Mouse (Mus musculus): ENCODE measurements around the gene 2610528J11Rik.

The 2610528J11Rik gene

DNA sequence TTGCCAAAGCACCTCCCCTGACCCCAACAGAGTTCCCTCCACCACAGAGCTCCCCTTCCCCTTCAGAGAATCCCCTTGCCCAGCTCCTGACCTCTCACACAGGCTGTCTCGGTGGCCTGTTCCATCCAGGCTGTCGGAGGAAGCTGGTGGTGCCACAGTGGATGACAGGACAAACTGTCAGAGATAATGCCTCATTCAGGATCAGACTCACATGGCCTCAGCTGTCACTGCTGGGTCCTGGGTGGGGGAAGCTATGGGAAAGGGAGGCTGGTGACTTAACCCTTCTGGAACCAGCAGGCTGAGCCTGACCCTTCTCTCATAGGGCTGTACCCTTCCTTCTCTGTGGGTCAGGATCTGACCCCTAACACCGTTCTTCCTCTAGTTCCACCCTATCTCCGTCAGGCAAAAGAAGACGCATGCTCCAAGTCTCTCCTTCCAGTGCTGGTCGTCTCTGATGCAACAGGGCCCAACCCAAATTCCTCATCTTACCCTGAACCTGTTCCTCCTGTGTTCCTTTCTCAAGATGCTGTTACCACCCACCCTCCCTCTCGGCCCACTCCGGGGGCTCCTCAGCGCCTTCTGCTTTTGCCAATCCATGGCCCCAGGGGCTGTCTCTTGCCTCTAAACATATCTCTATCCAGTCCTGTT lies 15.8 kb downstream of the 2610528J11Rik start:
- no peak for DNase-seq (ENCODE audit: low spot score in 2 of 2)

- DNase-seq (ENCODE audit: low spot score in 2 of 2) = peak in 1 of 2 experiments; percentile 39
Measured at GRCm38 (mm10) chr4:118543158-118543530, 16.3 kb downstream of the 2610528J11Rik start.

DNA sequence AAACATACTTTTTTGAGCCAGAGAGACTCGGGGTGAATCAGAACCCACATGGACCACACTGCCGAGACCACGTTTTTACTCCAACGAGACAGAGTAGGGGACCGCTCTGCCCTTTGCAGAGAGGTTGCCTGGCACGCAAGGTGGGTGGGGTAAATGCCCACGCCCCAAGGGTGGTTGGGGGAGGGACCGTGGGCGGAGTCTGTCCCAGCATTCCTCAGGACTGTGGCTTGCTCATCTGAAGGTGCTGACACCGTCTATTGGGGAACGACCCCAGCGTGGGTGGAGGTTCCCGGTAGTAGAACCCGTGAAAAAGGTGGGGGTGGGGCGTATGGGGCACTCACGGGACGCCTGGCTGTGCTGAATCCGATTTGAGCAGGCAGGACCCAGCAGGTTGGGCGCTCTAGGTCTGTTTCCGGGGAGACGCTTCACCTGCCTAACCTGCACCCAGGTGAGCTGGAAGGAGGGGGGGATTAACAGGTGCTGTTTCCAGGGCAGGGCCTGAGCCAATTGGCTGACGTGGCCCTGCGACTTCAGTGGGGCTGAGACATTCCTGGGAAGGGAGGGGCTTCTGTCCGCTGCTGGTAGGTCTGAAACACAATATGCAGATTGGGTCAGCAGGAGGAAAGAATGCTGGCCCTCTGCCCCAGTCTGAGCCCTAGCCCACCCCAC lies 16.9 kb downstream of the 2610528J11Rik start, which contains the start of gene Tmem125:
Gene Tmem125, minus strand, starts transcription at position 453 of the 669 bp plus-strand sequence.
- peak in 1 of 2 experiments; percentile 65 for DNase-seq (ENCODE audit: low spot score in 2 of 2)

GRCm38 (mm10) chr4:118544441-118545127 lies 17.8 kb downstream of the 2610528J11Rik start:
- no peak for DNase-seq (ENCODE audit: low spot score in 2 of 2)

GRCm38 (mm10) chr4:118547424-118548129 lies 20.8 kb downstream of the 2610528J11Rik start:
- DNase-seq (ENCODE audit: low spot score in 2 of 2) = peak; percentile 89 to 99

- peak; percentile 65 to 91 for DNase-seq (ENCODE audit: low spot score in 2 of 2)
Measured at GRCm38 (mm10) chr4:118548130-118548480, 21.3 kb downstream of the 2610528J11Rik start.

DNA sequence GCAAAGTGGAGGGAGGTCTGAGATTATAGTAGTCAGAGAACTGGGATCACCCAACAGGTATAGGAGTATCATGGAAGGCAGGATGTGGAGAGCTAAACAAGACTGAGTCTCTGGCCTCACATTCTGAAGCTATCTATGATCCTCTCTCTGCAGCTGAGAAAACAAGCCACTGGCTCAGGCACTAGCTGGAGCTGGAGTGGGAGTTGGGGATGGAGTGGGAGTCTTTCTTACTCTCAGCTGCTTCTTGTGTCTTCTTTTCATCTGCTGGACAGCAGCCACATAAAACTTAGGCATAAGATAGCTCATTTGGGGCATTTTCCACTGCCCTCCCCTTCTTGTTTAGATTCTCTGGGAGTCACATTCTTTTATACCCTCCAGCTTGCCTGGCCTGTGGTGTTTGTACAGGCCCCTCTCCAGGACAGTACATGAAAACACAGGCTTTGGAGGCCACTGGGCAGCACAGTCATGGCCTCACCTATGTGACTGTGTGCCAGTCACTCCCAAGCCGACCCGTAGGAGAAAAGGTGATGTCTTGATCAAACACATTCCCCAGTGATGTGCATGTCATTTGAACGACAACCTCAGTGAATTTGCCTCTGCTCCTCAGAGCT lies 26.3 kb downstream of the 2610528J11Rik start:
- no peak for DNase-seq (ENCODE audit: low spot score in 2 of 2)

DNA sequence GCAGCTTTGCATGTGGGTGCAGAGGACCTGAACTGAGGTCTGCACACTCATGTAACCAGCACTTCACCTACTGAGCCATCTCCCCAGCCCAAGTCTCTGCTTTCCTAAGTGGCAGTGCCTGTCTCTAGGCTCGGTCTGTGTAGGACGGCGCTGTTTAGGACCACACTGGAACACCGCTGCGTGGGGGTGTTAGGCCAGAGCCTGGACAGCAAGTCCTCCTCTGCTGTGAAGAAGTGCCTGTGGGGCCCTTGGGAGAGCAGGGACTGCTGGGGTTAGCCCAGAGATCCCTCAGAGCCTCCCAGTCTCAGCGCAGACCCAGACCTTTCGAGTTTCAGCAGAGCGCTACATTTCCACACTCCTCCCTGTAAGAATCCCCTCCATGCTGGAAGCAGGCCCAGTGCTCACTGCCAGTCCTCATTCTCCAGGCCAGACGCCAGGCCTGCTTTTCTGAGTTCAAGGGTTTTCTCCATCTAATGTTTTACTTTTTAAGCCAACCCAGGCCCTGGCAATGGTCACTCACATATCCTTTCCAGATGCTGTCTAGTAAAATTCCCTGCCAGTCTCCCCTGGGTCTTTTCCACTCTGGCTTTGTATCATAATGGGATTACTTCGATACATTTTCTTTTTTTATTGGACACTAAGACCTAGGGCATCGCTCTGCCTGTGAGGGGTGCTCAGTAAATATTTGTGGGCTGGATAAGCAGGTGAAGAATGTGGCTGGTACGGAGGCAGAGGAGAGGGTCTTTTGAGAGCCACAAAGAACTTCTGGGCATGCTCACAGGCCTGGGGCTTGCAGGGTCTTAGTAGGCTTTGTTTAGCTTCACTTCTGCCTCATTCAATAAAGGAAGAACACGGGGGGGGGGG lies 37.5 kb downstream of the 2610528J11Rik start:
- no peak for DNase-seq (ENCODE audit: low spot score in 2 of 2)

- DNase-seq (ENCODE audit: low spot score in 2 of 2) = no peak
Measured at GRCm38 (mm10) chr4:118564926-118565279, 38.1 kb downstream of the 2610528J11Rik start.

DNA sequence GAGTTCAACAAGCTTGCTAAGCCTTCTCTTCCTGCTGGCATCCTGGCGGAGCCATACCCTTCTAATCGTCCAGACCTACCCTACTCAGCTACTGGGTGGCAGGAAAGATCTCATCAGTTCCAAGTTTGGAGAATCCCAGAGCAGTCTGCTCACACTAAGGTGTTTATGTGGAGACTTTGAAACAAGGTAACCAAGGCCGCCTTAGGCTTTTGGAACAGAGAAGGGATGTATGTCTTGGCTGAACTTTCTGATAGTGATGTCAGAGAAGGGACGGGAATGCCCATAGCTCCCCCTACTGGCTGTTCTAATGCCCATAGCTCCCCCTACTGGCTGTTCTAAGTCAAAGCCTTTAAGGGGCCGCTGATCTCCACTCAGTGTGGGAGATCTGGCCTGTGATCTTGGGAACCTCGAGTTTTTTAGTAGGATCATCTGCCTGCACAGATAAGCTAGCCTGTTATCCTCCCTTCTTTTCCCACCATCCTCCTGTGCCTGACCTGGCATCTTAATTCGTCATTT lies 39.4 kb downstream of the 2610528J11Rik start:
- no peak for DNase-seq (ENCODE audit: low spot score in 2 of 2)

- DNase-seq (ENCODE audit: low spot score in 2 of 2) = no peak
Measured at GRCm38 (mm10) chr4:118568709-118569108, 41.9 kb downstream of the 2610528J11Rik start.

DNA sequence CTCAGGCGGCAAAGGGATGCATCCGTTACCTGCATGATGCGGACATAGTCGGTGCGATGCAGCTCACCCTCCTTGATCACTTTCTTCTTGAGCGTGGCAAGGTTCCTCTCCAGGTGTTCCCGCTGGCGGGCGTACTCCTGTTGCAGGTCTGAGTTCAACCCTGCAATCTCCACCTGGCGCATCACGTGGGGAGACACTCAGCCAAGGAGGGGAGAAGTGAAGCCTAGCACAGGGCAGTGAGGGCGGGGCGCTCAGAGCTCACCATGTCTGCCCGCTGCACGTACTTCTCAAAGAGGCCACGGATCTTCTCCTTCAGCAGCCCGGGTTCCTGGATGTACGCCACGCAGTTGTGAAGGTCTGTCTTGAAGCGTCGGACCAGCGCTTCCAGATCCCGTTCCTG lies 42.5 kb downstream of the 2610528J11Rik start:
- no peak for DNase-seq (ENCODE audit: low spot score in 2 of 2)

DNA sequence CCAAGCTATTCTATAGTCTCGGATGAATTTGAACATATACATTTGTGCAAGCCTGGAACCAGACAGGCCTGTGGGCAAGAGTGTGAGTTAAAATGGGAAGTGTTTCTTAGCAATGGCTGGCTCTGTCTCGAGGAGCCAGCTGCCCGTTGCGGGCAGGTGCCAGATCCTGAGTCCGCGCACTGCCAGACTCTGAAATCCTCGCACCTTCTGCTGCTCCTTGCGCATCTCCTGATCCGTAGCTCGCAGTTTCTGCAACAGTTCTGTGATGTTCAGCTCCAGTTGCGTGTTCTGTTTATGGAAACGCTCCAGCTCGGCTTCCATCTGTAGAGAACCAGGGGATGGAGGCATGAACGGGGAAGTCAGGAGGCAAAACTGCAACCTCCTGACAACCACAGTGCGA lies 44.6 kb downstream of the 2610528J11Rik start:
- DNase-seq (ENCODE audit: low spot score in 2 of 2) = no peak

DNA sequence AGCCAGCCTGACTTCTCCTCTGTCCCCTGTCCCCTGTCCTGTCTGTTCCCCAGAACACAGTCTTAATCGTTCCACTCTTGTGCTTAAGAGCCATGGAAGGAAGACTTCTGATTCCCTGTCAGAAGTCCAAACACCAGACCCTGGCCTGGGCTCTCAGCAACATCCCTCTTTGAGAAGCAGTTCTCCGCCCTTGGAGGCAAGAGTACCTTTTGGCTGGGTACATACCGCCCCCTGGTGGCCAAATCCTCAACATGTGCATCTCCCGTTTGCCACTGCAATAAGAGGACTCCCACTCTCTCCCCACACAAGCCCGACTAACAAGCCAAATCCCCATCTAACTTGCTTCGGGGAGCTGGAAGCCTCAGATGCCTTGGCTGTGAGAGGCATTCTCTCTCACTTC lies 49.3 kb downstream of the 2610528J11Rik start:
- DNase-seq (ENCODE audit: low spot score in 2 of 2) = peak; percentile 73 to 91

DNA sequence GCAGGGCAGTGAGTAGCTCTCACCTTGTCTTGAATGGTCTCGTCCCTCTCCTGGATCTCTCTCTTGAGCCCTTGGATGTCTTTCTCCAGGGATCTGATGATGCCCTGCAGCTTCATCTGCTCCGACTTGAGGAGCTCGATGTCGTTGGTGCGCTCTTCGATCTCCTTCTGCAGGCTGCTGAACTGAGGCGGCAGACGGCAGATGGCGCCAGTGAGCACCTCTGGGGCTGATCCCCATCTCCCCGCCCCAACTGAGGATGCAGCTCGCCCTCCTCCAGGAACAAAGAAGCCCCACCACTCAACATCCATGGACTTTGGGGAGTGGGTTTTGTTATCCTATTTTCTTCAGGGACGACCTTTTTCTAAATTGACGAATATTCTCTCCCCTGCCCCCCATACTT lies 52.5 kb downstream of the 2610528J11Rik start:
- no peak for DNase-seq (ENCODE audit: low spot score in 2 of 2)

Measured in urinary bladder, postnatal 4 days (tissue).